Mouse (Mus musculus): ENCODE results near the gene Fam83f. TPM values are rescaled to one million over a fixed set of nuclear protein-coding genes. Genes with fewer than 3 reads are reported as not detected.

The Fam83f gene
- polyA plus RNA-seq, 1 experiment from 2014 or later: 0.26 TPM

- Histone ChIP-seq H3K27me3 (ENCODE audit: control insufficient read depth, insufficient read depth, low read length) (no peaks in the 10 kb centered on the region), H3K4me3 (replicated peaks; ENCODE audit: low read depth, low read length) (no peak overlapping the region), H3K4me2 (ENCODE audit: low read length) (no peak overlapping the region), H3K9me3 (ENCODE audit: control insufficient read depth, low read length) (no peaks in the 10 kb centered on the region), H3K36me3 (ENCODE audit: control insufficient read depth, insufficient read depth, low read length) (no peaks in the 10 kb centered on the region), H3K27ac (replicated peaks; ENCODE audit: low read depth, low read length) (no peak overlapping the region), H3K9ac (replicated peaks; ENCODE audit: low read length) (no peak overlapping the region), H3K4me1 (ENCODE audit: control insufficient read depth, insufficient read depth, low read length) (no peaks in the 10 kb centered on the region)
- 70% methylated on average over 13 of the region's 13 CpGs for WGBS
- no peak for ATAC-seq (ENCODE audit: low FRiP score, low TSS enrichment)
- no peak for DNase-seq
These were observed 34.8 kb upstream of the Fam83f start for GRCm38 (mm10) chr15:80636757-80637372.

- Histone ChIP-seq H3K9me3 (ENCODE audit: control insufficient read depth, low read length) (no peaks in the 10 kb centered on the region), H3K9ac (replicated peaks; ENCODE audit: low read length) (no peak overlapping the region), H3K4me1 (ENCODE audit: control insufficient read depth, insufficient read depth, low read length) (no peaks in the 10 kb centered on the region), H3K36me3 (ENCODE audit: control insufficient read depth, insufficient read depth, low read length) (no peaks in the 10 kb centered on the region), H3K27me3 (ENCODE audit: control insufficient read depth, insufficient read depth, low read length) (no peaks in the 10 kb centered on the region), H3K4me3 (replicated peaks; ENCODE audit: low read depth, low read length) (no peak overlapping the region), H3K27ac (replicated peaks; ENCODE audit: low read depth, low read length) (no peak overlapping the region), H3K4me2 (ENCODE audit: low read length) (no peak overlapping the region)
- ATAC-seq (ENCODE audit: low FRiP score, low TSS enrichment): no peak
- no peak for DNase-seq
- 62% methylated on average over 11 of the region's 11 CpGs for whole genome bisulfite sequencing
These were observed 32.5 kb upstream of the Fam83f start for GRCm38 (mm10) chr15:80639071-80639702.

- no peaks in the 10 kb centered on the region for H3K9me3 ChIP-seq (ENCODE audit: control insufficient read depth, low read length)
- no peaks in the 10 kb centered on the region for H3K4me1 ChIP-seq (ENCODE audit: control insufficient read depth, insufficient read depth, low read length)
- WGBS: 94% methylated on average over 3 of the region's 3 CpGs
- no peak overlapping the region for H3K4me3 ChIP-seq (replicated peaks; ENCODE audit: low read depth, low read length)
- no peak for ATAC-seq (ENCODE audit: low FRiP score, low TSS enrichment)
- DNase-seq: no peak
- no peak overlapping the region for H3K4me2 ChIP-seq (ENCODE audit: low read length)
- no peaks in the 10 kb centered on the region for H3K36me3 ChIP-seq (ENCODE audit: control insufficient read depth, insufficient read depth, low read length)
- no peak overlapping the region for H3K27ac ChIP-seq (replicated peaks; ENCODE audit: low read depth, low read length)
- H3K9ac ChIP-seq (replicated peaks; ENCODE audit: low read length): no peak overlapping the region
- no peaks in the 10 kb centered on the region for H3K27me3 ChIP-seq (ENCODE audit: control insufficient read depth, insufficient read depth, low read length)
These were observed 31.8 kb upstream of the Fam83f start for GRCm38 (mm10) chr15:80639874-80640273.

- H3K9ac ChIP-seq (replicated peaks; ENCODE audit: low read length): no peak overlapping the region
- DNase-seq (no peak), ATAC-seq (ENCODE audit: low FRiP score, low TSS enrichment) (no peak)
These were observed 29.8 kb upstream of the Fam83f start for GRCm38 (mm10) chr15:80641702-80642435.

GRCm38 (mm10) chr15:80645006-80645797, 26.4 kb upstream of the Fam83f start:
- H3K36me3 ChIP-seq (ENCODE audit: control insufficient read depth, insufficient read depth, low read length): no peaks in the 10 kb centered on the region
- no peaks in the 10 kb centered on the region for H3K27me3 ChIP-seq (ENCODE audit: control insufficient read depth, insufficient read depth, low read length)
- H3K4me2 ChIP-seq (ENCODE audit: low read length): no peak overlapping the region
- DNase-seq (no peak), ATAC-seq (ENCODE audit: low FRiP score, low TSS enrichment) (no peak)
- H3K4me3 ChIP-seq (replicated peaks; ENCODE audit: low read depth, low read length): no peak overlapping the region
- WGBS: 85% methylated on average over 17 of the region's 17 CpGs
- no peak overlapping the region for H3K9ac ChIP-seq (replicated peaks; ENCODE audit: low read length)
- no peak overlapping the region for H3K27ac ChIP-seq (replicated peaks; ENCODE audit: low read depth, low read length)
- H3K4me1 ChIP-seq (ENCODE audit: control insufficient read depth, insufficient read depth, low read length): no peaks in the 10 kb centered on the region
- no peaks in the 10 kb centered on the region for H3K9me3 ChIP-seq (ENCODE audit: control insufficient read depth, low read length)

More at GRCm38 (mm10) chr15:80641702-80642435, 29.8 kb upstream of the Fam83f start:
- Histone ChIP-seq H3K4me1 (ENCODE audit: control insufficient read depth, insufficient read depth, low read length) (no peaks in the 10 kb centered on the region), H3K4me2 (ENCODE audit: low read length) (no peak overlapping the region), H3K4me3 (replicated peaks; ENCODE audit: low read depth, low read length) (no peak overlapping the region), H3K27ac (replicated peaks; ENCODE audit: low read depth, low read length) (no peak overlapping the region), H3K9me3 (ENCODE audit: control insufficient read depth, low read length) (no peaks in the 10 kb centered on the region), H3K27me3 (ENCODE audit: control insufficient read depth, insufficient read depth, low read length) (no peaks in the 10 kb centered on the region), H3K36me3 (ENCODE audit: control insufficient read depth, insufficient read depth, low read length) (no peaks in the 10 kb centered on the region)
- WGBS: 91% methylated on average over 2 of the region's 2 CpGs

- no peak for DNase-seq
- Histone ChIP-seq H3K4me2 (ENCODE audit: low read length) (no peak overlapping the region), H3K4me1 (ENCODE audit: control insufficient read depth, insufficient read depth, low read length) (no peaks in the 10 kb centered on the region), H3K36me3 (ENCODE audit: control insufficient read depth, insufficient read depth, low read length) (no peaks in the 10 kb centered on the region), H3K9me3 (ENCODE audit: control insufficient read depth, low read length) (no peaks in the 10 kb centered on the region), H3K27ac (replicated peaks; ENCODE audit: low read depth, low read length) (no peak overlapping the region), H3K9ac (replicated peaks; ENCODE audit: low read length) (no peak overlapping the region), H3K4me3 (replicated peaks; ENCODE audit: low read depth, low read length) (no peak overlapping the region), H3K27me3 (ENCODE audit: control insufficient read depth, insufficient read depth, low read length) (no peaks in the 10 kb centered on the region)
- 85% methylated on average over 15 of the region's 15 CpGs for WGBS
- no peak for ATAC-seq (ENCODE audit: low FRiP score, low TSS enrichment)
These were observed 22.6 kb upstream of the Fam83f start for GRCm38 (mm10) chr15:80648977-80649606.

- Histone ChIP-seq H3K4me2 (ENCODE audit: low read length) (no peak overlapping the region), H3K9me3 (ENCODE audit: control insufficient read depth, low read length) (no peaks in the 10 kb centered on the region), H3K4me3 (replicated peaks; ENCODE audit: low read depth, low read length) (no peak overlapping the region), H3K36me3 (ENCODE audit: control insufficient read depth, insufficient read depth, low read length) (no peaks in the 10 kb centered on the region), H3K27ac (replicated peaks; ENCODE audit: low read depth, low read length) (no peak overlapping the region), H3K9ac (replicated peaks; ENCODE audit: low read length) (no peak overlapping the region), H3K4me1 (ENCODE audit: control insufficient read depth, insufficient read depth, low read length) (no peaks in the 10 kb centered on the region), H3K27me3 (ENCODE audit: control insufficient read depth, insufficient read depth, low read length) (no peaks in the 10 kb centered on the region)
- DNase-seq (no peak), ATAC-seq (ENCODE audit: low FRiP score, low TSS enrichment) (no peak)
- 79% methylated on average over 2 of the region's 2 CpGs for WGBS
These were observed 21.2 kb upstream of the Fam83f start for GRCm38 (mm10) chr15:80650412-80650811.

GRCm38 (mm10) chr15:80653865-80654264, 17.8 kb upstream of the Fam83f start:
- H3K9me3 ChIP-seq (ENCODE audit: control insufficient read depth, low read length): no peaks in the 10 kb centered on the region
- H3K36me3 ChIP-seq (ENCODE audit: control insufficient read depth, insufficient read depth, low read length): no peaks in the 10 kb centered on the region
- H3K27me3 ChIP-seq (ENCODE audit: control insufficient read depth, insufficient read depth, low read length): no peaks in the 10 kb centered on the region
- H3K4me1 ChIP-seq (ENCODE audit: control insufficient read depth, insufficient read depth, low read length): peaks cover 4% of the 10 kb centered on the region; the same call in 1 of the 2 replicates
- DNase-seq (no peak), ATAC-seq (ENCODE audit: low FRiP score, low TSS enrichment) (no peak)
- no peak overlapping the region for H3K4me3 ChIP-seq (replicated peaks; ENCODE audit: low read depth, low read length)
- H3K9ac ChIP-seq (replicated peaks; ENCODE audit: low read length): no peak overlapping the region
- WGBS: 90% methylated on average over 8 of the region's 8 CpGs
- H3K27ac ChIP-seq (replicated peaks; ENCODE audit: low read depth, low read length): no peak overlapping the region
- H3K4me2 ChIP-seq (ENCODE audit: low read length): no peak overlapping the region

Measured in midbrain, embryonic 14.5 days (tissue).